Mouse (Mus musculus) megakaryocyte, embryonic 14.5 days (primary cell): ENCODE results near the gene Fgfr2.

Source experiments
- FLI1 ChIP-seq: IDR thresholded peaks from 2 replicates; pipeline ENCODE4 v1.6.1; 2012; ENCODE audit warnings: low read length, inconsistent platforms, mixed read lengths
- GATA1 ChIP-seq: IDR thresholded peaks from 3 replicates; pipeline ENCODE4 v1.6.1; 2012; ENCODE audit warnings: mixed read lengths, low read length, inconsistent platforms, borderline replicate concordance

DNA sequence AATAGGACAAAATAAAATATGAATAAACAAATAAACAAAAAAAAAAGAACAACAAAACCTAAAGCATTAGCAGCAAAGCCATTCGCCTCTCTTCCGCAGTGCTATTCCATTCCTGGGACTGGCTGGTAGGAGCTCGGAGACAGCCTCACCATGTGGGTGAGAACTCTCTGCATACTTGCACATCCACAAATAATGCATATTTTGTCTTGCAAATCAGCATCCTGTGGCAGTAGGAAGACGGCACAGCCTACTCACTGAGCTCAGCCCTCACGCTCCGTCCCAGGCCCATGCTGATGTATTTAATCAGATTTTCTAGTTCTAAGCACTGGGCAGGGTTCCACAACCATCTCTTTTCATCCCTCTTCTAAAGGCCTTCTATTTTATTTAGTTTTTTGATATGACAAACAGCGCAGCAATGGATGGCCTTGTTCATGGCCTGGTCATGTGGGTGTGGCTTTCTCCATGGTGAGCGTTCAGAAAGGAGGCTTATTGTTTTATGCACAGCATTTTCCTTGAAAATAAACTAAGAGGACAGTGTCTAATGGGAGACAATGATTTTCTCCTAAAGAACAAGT is 2319.8 kb downstream of the Fgfr2 start:
- no peak for TF ChIP-seq GATA1
- TF ChIP-seq FLI1, result no peak
